Mouse (Mus musculus) liver, adult (tissue): ENCODE measurements around the gene Ppp4r4.

Experiments
- GATA4 ChIP-seq: IDR thresholded peaks from 2 replicates; pipeline ENCODE4 v1.6.1; 2014; ENCODE audit warnings: mild to moderate bottlenecking, low read length; ENCODE audit not compliant: insufficient replicate concordance

Ppp4r4 gene

DNA sequence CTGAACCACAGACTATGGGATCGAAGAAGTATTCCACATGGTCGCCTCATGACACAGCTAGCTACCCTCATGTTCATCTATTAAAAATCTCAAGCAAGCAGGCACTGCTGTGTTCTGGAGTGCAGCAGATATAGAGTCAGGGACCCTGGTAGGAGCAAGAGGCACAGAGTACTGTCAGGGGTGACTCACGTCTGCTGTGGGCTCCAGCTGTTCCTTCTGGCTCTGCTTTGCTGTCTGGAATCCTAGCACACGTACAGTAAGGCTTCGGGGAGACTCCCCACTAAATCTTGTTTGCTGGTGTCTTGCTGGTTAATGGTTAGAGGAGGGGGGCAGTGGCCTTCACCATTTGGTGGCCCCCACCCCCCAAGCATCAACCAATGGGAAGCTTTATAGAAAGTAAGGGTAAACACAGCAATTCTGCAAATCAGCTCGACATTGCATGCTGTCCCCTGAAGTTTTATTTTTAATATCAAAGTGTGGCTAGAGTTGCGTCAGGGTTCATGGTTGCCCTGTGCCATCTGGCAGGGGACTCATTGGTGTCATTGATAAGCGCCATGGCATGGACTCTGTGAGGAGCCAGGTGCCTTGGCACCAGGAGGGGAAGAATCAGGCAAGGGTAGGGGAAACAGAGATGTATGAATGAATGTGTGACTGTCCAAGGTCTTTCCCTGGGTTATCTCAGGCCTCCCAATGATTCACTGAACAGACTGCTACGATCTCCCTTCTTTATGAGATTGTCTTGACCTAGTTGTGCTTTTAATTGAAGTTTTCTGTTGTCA lies 125.0 kb downstream of the Ppp4r4 start, which contains the start of gene Serpina6:
Gene Serpina6, minus strand, starts transcription at position 365 of the 779 bp plus-strand sequence.
- TF ChIP-seq GATA4, result peak; percentile 86; the same call in 1 of the 2 replicates

DNA sequence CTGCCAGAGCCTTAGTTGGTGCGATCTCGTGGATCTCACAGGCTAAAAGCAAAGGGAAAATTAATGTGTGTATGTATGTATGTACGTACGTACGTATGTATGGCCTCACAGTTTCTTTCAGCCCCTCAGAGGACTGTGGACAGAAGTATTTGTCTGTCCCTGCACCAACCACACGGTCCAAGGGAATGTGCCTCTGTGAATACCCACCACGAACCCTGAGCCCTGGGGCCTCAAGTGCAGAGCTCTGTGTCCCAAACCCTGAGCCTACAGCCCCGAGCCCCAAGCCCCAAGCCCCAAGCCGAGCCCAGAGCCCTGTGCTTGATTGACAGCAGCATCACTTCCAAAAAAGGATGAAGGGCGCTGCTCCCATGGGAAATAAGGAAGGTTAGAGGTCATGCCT lies 125.9 kb downstream of the Ppp4r4 start:
- no peak for TF ChIP-seq GATA4

DNA sequence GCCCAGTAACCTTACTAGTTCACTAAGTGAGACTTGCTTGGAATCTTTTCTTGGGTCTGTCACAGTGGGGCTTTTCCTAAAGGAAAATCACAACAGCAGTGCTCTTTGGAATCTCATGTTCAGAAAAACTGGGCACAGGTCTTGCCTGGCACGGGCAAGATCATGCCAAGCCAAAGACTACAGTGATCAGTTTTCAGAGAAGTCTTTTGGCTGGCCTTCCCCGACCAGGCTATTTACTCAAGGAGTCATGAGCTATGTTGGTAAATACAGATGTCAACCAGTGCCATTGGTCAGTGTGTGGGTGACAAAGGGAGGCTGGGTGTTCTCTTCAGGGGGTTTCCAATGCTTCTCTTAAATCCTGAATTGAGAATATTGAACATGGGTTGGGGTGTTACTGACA lies 127.1 kb downstream of the Ppp4r4 start:
- TF ChIP-seq GATA4, result no peak

DNA sequence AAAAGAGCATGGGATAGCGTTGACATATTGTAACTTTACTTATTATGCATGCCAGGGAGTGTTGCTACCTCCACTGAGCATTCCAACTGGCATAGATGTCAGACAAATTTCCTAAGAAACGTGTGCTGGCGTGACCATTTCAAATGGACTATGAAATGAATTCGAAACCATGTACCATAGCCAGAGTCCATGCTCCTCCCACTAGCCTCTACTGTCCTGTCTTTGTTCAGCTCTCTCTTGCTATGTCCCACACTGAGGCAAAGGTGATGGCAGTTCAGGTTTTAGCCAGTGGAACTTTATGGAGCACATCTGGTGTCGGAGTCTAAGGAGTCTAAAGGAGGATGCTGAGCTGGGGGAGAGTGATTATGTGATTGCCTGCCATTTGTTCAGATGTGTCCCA lies 128.0 kb downstream of the Ppp4r4 start:
- no peak for TF ChIP-seq GATA4
